In the genomic region with DNA sequence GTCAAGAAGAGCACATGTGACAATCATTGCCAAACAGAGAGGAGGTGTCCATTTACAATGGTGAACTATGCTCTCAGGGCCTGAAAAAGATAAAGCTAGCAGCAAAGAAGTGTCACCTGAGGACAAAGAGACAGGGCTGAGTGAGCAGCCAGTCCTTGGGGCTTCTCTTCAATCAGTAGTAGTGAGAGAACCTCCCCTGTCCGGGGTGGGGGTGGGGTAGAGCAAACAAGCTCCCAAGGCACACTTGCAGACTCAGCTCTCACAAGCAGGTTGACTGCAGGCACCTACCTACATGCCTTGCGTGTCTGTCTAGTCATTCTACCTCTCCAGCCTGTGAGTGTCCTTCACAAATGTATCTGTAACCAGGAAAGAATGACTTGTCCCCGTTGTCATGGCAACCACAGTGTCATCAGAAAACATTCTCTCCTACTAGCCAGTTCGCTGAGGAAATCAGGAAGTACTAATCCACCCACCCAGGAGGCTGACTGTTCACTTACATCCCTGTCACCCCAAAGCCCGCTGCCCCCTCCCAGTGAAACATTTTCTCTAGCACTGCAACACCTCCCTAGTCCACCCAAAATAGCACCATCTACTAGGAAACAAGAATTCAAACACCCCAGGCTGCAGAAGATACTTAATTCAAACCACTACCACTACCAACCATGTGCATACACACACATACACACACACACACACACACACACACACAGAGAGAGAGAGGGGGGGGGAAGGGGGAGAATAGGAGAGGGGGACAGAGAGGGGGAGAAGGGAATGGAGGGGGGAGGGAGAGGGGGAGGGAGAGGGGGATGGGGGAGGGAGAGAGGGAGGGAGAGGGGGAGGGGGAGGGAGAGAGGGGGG, we compare ENCODE assay signal across 11 mouse cellular contexts. TPM values are rescaled to one million over a fixed set of nuclear protein-coding genes. Genes with fewer than 3 reads are reported as not detected.
DNase-seq lines count a peak whose midpoint lies in the region; ATAC-seq and TF ChIP-seq lines count a peak whose summit lies in the region.
"Not testable (repeated sequence)": the region's sequence is repeated elsewhere in the genome, so short reads cannot be mapped to it uniquely, and the experiment has no call there.
"Had no signal": no experiment of that assay in that cellular context is flagged by ENCODE, and none has a peak within 500 bp of the region (broad histone marks: within the 10 kb centered on the region; RNA-seq: fewer than 3 reads in every experiment).

A gene (minus strand): TSS at position 170 of the 858 bp plus-strand sequence.

- H3K27ac ChIP-seq in forebrain, postnatal 0 days (ENCODE audit: low read depth, low read length); hindbrain, embryonic 14.5 days; kidney, embryonic 15.5 days; neural tube, embryonic 14.5 days (ENCODE audit: low read depth, low read length): not testable (repeated sequence)

- not testable (repeated sequence) for H3K9ac ChIP-seq in forebrain, postnatal 0 days; hindbrain, embryonic 14.5 days; kidney, embryonic 15.5 days; neural tube, embryonic 14.5 days (replicated peaks; ENCODE audit: low read depth, low read length)

- DNase-seq in brain, adult 2 months (ENCODE audit: low read depth, low spot score), result peak; percentile 48
- DNase-seq in forebrain, postnatal 0 days, result peak; percentile 4
- not testable (repeated sequence) for DNase-seq in hindbrain, embryonic 14.5 days (ENCODE audit: low spot score)
- DNase-seq in left cerebral cortex, postnatal 10 days (ENCODE audit: extremely low spot score in 1 of 2, low spot score in 2 of 2), result peak; percentile 2 to 24
- DNase-seq in lung, postnatal 36 days, result peak; percentile 38

- H3K4me1 ChIP-seq in forebrain, postnatal 0 days (ENCODE audit: insufficient read depth); hindbrain, embryonic 14.5 days (replicated peaks; ENCODE audit: control insufficient read depth, insufficient read depth, low read length); kidney, embryonic 15.5 days; neural tube, embryonic 14.5 days (ENCODE audit: control insufficient read depth, insufficient read depth, low read length): not testable (repeated sequence)

- not testable (repeated sequence) for H3K9me3 ChIP-seq in forebrain, postnatal 0 days (ENCODE audit: low read length); hindbrain, embryonic 14.5 days (ENCODE audit: control insufficient read depth, low read length); kidney, embryonic 15.5 days (replicated peaks); neural tube, embryonic 14.5 days (ENCODE audit: control insufficient read depth, low read length)

- peak; percentile 87 for ATAC-seq in forebrain, postnatal 0 days
- peak; percentile 62 for ATAC-seq in hindbrain, embryonic 14.5 days (ENCODE audit: low FRiP score)
- ATAC-seq in kidney, embryonic 15.5 days (replicated peaks; ENCODE audit: low FRiP score), result peak; percentile 43; the same call in 1 of the 2 replicates
- peak; percentile 71; the same call in 1 of the 2 replicates for ATAC-seq in neural tube, embryonic 14.5 days (ENCODE audit: low read depth)

- not testable (repeated sequence) for H3K4me3 ChIP-seq in forebrain, postnatal 0 days (ENCODE audit: low read depth, low read length); hindbrain, embryonic 14.5 days (replicated peaks; ENCODE audit: low read length); kidney, embryonic 15.5 days (replicated peaks); neural tube, embryonic 14.5 days (ENCODE audit: low read depth, low read length)

- H3K27me3 ChIP-seq in forebrain, postnatal 0 days (ENCODE audit: insufficient read depth, low read length); hindbrain, embryonic 14.5 days (ENCODE audit: control insufficient read depth, insufficient read depth, low read length); kidney, embryonic 15.5 days; neural tube, embryonic 14.5 days (ENCODE audit: control insufficient read depth, insufficient read depth, low read length): not testable (repeated sequence)

- H3K4me2 ChIP-seq in forebrain, postnatal 0 days (ENCODE audit: low read depth); hindbrain, embryonic 14.5 days (replicated peaks); kidney, embryonic 15.5 days; neural tube, embryonic 14.5 days (ENCODE audit: low read depth, low read length): not testable (repeated sequence)

- not testable (repeated sequence) for H3K36me3 ChIP-seq in forebrain, postnatal 0 days (ENCODE audit: insufficient read depth); hindbrain, embryonic 14.5 days (replicated peaks; ENCODE audit: control insufficient read depth, insufficient read depth); kidney, embryonic 15.5 days; neural tube, embryonic 14.5 days (ENCODE audit: control insufficient read depth, insufficient read depth, low read length)

- not testable (repeated sequence) for TF ChIP-seq CTCF in forebrain, postnatal 0 days (IDR thresholded peaks at IDR 0.05; ENCODE audit: low read depth)

- WGBS in forebrain, postnatal 0 days, result 53% methylated on average over 3 of the region's 5 CpGs
- 63% methylated on average over 2 of the region's 5 CpGs for WGBS in hindbrain, embryonic 14.5 days
- WGBS in kidney, embryonic 15.5 days, result 56% methylated on average over 2 of the region's 5 CpGs
- 71% methylated on average over 2 of the region's 5 CpGs for WGBS in neural tube, embryonic 14.5 days

- intact Hi-C loops in left cerebral cortex, postnatal 10 days (cut with DNase I), result not testable (repeated sequence)

RNA-seq across cellular contexts. Expression of the gene that starts here (rescaled TPM):
- 0.38 and 1.3 TPM in 2 replicates for total RNA-seq in forebrain, postnatal 0 days (2014; rRNA removed)
- polyA plus RNA-seq in forebrain, postnatal 0 days (2015; fragmentation: Nextera tagmentation; extraction: Ambion mirVana), result 0.14 and 0.28 TPM in 2 replicates
- polyA plus RNA-seq in hindbrain, embryonic 14.5 days (2014; fragmentation: Nextera tagmentation; extraction: Ambion mirVana), result 0.10 and 0.41 TPM in 2 replicates
- not detected in 2 replicates for polyA plus RNA-seq in kidney, embryonic 15.5 days (2015; fragmentation: Nextera tagmentation; extraction: Ambion mirVana)
- under 1 TPM; 0.51 to 0.69 TPM for total RNA-seq in left cerebral cortex, postnatal 10 days (2021)
- 0.13 TPM in 1 of 2 replicates, not detected in the other for polyA plus RNA-seq in neural tube, embryonic 14.5 days (2014; fragmentation: Nextera tagmentation; extraction: Ambion mirVana)
- total RNA-seq: gastrocnemius, adult 2 months had no signal
- polyA plus RNA-seq: erythroblast, embryonic 14.5 days; liver, embryonic 13.5 days; thymus, adult 2 months had no signal

Comparison
In these comparisons a context has a peak if more than half of its experiments do, and no peak if none do; other contexts are left out.
1. Peak in ATAC-seq in hindbrain, embryonic 14.5 days; RNA of the gene not detected or under 1 TPM.
2. Peak in ATAC-seq in kidney, embryonic 15.5 days; RNA of the gene not detected or under 1 TPM.
3. Peak in DNase-seq in left cerebral cortex, postnatal 10 days; RNA of the gene not detected or under 1 TPM.
4. Peak in ATAC-seq in neural tube, embryonic 14.5 days; RNA of the gene not detected or under 1 TPM.